Mouse (Mus musculus) MEL (cell line): ENCODE results near the gene Top1. TPM values are rescaled to one million over a fixed set of nuclear protein-coding genes. Genes with fewer than 3 reads are reported as not detected.
A peak's percentile ranks its signal among the peaks of the same experiment; 100 is the strongest.

Source experiments
- DNase-seq: peaks from one replicate; pipeline ENCODE4 v3.0.0; 2011; ENCODE audit warnings: low read depth, low spot score
- H3K27ac ChIP-seq: 2 replicates; pipeline ENCODE4 v1.5.1; 2012; ENCODE audit warnings: low read depth, mild to moderate bottlenecking, control low read depth, low read length, moderate library complexity; ENCODE audit not compliant: control insufficient read depth
- H3K27me3 ChIP-seq, 2 experiments: fragments of 150-350 bp in 1 of 2; sonication (generic) in 1 of 2; 2 replicates each; pipeline ENCODE4 v1.6.1; 2012; ENCODE audit warnings: low read length in 2 of 2, mild to moderate bottlenecking in 2 of 2, improper control_type of control experiment in 1 of 2, moderate library complexity in 1 of 2; ENCODE audit not compliant: insufficient read depth in 2 of 2, control insufficient read depth in 1 of 2
- H3K36me3 ChIP-seq, 2 experiments: 2 replicates each; pipeline ENCODE4 v1.6.1; 2012 to 2014; ENCODE audit warnings: low read length in 2 of 2, improper control_type of control experiment in 1 of 2, inconsistent platforms in 1 of 2, mild to moderate bottlenecking in 1 of 2; ENCODE audit not compliant: insufficient read depth in 2 of 2, control insufficient read depth in 1 of 2
- H3K4me1 ChIP-seq, 2 experiments: fragments of 150-350 bp in 1 of 2; sonication (generic) in 1 of 2; 2 replicates each; pipeline ENCODE4 v1.6.1; 2012; ENCODE audit warnings: low read length in 2 of 2, improper control_type of control experiment in 1 of 2, mild to moderate bottlenecking in 1 of 2; ENCODE audit not compliant: insufficient read depth in 2 of 2, control insufficient read depth in 1 of 2
- H3K4me3 ChIP-seq, 2 experiments: fragments of 150-350 bp in 1 of 2; sonication (generic) in 1 of 2; 2 replicates each; pipeline ENCODE4 v1.5.1; 2012; ENCODE audit warnings: low read depth in 2 of 2, low read length in 2 of 2, mild to moderate bottlenecking in 2 of 2, moderate library complexity in 2 of 2, control low read depth in 1 of 2, improper control_type of control experiment in 1 of 2; ENCODE audit not compliant: control insufficient read depth in 1 of 2, insufficient read depth in 1 of 2
- H3K79me2 ChIP-seq: 2 replicates; pipeline ENCODE4 v1.6.1; 2012; ENCODE audit warnings: mild to moderate bottlenecking, low read length, moderate library complexity; ENCODE audit not compliant: control insufficient read depth, poor library complexity, insufficient read depth
- H3K9ac ChIP-seq: 2 replicates; pipeline ENCODE4 v1.6.1; 2012; ENCODE audit warnings: low read depth, mild to moderate bottlenecking, control low read depth, low read length, moderate library complexity; ENCODE audit not compliant: control insufficient read depth, poor library complexity, severe bottlenecking
- H3K9me3 ChIP-seq: fragments of 150-350 bp; sonication (generic); replicated peaks from 2 replicates; pipeline ENCODE4 v1.6.1; 2012; ENCODE audit warnings: mild to moderate bottlenecking, low read length, improper control_type of control experiment, moderate library complexity; ENCODE audit not compliant: insufficient read depth
- CHD1 ChIP-seq: IDR thresholded peaks from 2 replicates; pipeline ENCODE4 v1.6.1; 2012; ENCODE audit warnings: low read depth, mild to moderate bottlenecking, inconsistent platforms, low read length, improper control_type of control experiment
- ELF1 ChIP-seq: IDR thresholded peaks from 2 replicates; pipeline ENCODE4 v1.6.1; 2014; ENCODE audit warnings: low read depth, mild to moderate bottlenecking, inconsistent platforms, low read length, improper control_type of control experiment, moderate library complexity
- ETS1 ChIP-seq: IDR thresholded peaks from 2 replicates; pipeline ENCODE4 v1.6.1; 2012; ENCODE audit warnings: low read depth, mild to moderate bottlenecking, inconsistent platforms, low read length, improper control_type of control experiment, moderate library complexity
- HCFC1 ChIP-seq: IDR thresholded peaks from 2 replicates; pipeline ENCODE4 v1.6.1; 2012; ENCODE audit warnings: low read depth, mild to moderate bottlenecking, inconsistent platforms, low read length, improper control_type of control experiment, moderate library complexity
- KAT2A ChIP-seq: conservative IDR thresholded peaks from 2 replicates; pipeline ENCODE4 v1.6.1; 2012; ENCODE audit warnings: low read depth, low read length, improper control_type of control experiment, inconsistent platforms
- MAFK ChIP-seq: IDR thresholded peaks from 2 replicates; pipeline ENCODE4 v1.6.1; 2011; ENCODE audit warnings: low read depth, mild to moderate bottlenecking, low read length, improper control_type of control experiment, borderline replicate concordance
- MEF2A ChIP-seq: IDR thresholded peaks from 2 replicates; pipeline ENCODE4 v1.6.1; 2014; ENCODE audit warnings: low read depth, mild to moderate bottlenecking, inconsistent platforms, low read length, improper control_type of control experiment; ENCODE audit not compliant: poor library complexity, insufficient replicate concordance, severe bottlenecking; ENCODE audit errors: extremely low read depth
- MXI1 ChIP-seq: IDR thresholded peaks from 2 replicates; pipeline ENCODE4 v1.6.1; 2011; ENCODE audit warnings: mild to moderate bottlenecking, low read depth, low read length, improper control_type of control experiment
- MYB ChIP-seq: IDR thresholded peaks from 2 replicates; pipeline ENCODE4 v1.6.1; 2011; ENCODE audit warnings: mild to moderate bottlenecking, low read depth, low read length, improper control_type of control experiment
- POLR2A ChIP-seq, 2 experiments: IDR thresholded peaks; 2 replicates each; pipeline ENCODE4 v1.6.1; 2011 to 2012; ENCODE audit warnings: low read length in 2 of 2, mild to moderate bottlenecking in 2 of 2, control low read depth in 1 of 2, improper control_type of control experiment in 1 of 2, low read depth in 1 of 2, moderate library complexity in 1 of 2; ENCODE audit not compliant: control insufficient read depth in 1 of 2, insufficient read depth in 1 of 2, poor library complexity in 1 of 2
- SIN3A ChIP-seq: IDR thresholded peaks from 2 replicates; pipeline ENCODE4 v1.6.1; 2012; ENCODE audit warnings: low read length, improper control_type of control experiment, inconsistent platforms
- TAL1 ChIP-seq: IDR thresholded peaks from 2 replicates; pipeline ENCODE4 v1.6.1; 2012; ENCODE audit warnings: mild to moderate bottlenecking, inconsistent platforms, low read length, moderate library complexity, mixed read lengths
- TBP ChIP-seq: IDR thresholded peaks from 2 replicates; pipeline ENCODE4 v1.8.0; 2011; ENCODE audit warnings: low read depth, low read length, improper control_type of control experiment
- TCF12 ChIP-seq: IDR thresholded peaks from 2 replicates; pipeline ENCODE4 v1.6.1; 2014; ENCODE audit warnings: low read depth, mild to moderate bottlenecking, inconsistent platforms, low read length, improper control_type of control experiment, moderate library complexity
- UBTF ChIP-seq: IDR thresholded peaks from 2 replicates; pipeline ENCODE4 v1.6.1; 2012; ENCODE audit warnings: low read depth, mild to moderate bottlenecking, inconsistent platforms, low read length, improper control_type of control experiment, moderate library complexity, borderline replicate concordance; ENCODE audit not compliant: insufficient read depth
- USF1 ChIP-seq: IDR thresholded peaks from 2 replicates; pipeline ENCODE4 v1.6.1; 2014; ENCODE audit warnings: low read depth, mild to moderate bottlenecking, inconsistent platforms, low read length, improper control_type of control experiment, moderate library complexity
- USF2 ChIP-seq, 2 experiments: IDR thresholded peaks; 2 replicates each; pipeline ENCODE4 v1.6.1; 2011 to 2012; ENCODE audit warnings: improper control_type of control experiment in 2 of 2, low read length in 2 of 2, borderline replicate concordance in 1 of 2, inconsistent platforms in 1 of 2, low read depth in 1 of 2, mild to moderate bottlenecking in 1 of 2; ENCODE audit not compliant: insufficient read depth in 1 of 2
- ZKSCAN1 ChIP-seq: IDR thresholded peaks from 2 replicates; pipeline ENCODE4 v1.6.1; 2012; ENCODE audit warnings: low read depth, mild to moderate bottlenecking, inconsistent platforms, low read length, improper control_type of control experiment, moderate library complexity
- ZMIZ1 ChIP-seq: IDR thresholded peaks from 2 replicates; pipeline ENCODE4 v1.6.1; 2012; ENCODE audit warnings: low read depth, mild to moderate bottlenecking, inconsistent platforms, low read length, improper control_type of control experiment, moderate library complexity
- ZNF384 ChIP-seq: IDR thresholded peaks from 2 replicates; pipeline ENCODE4 v1.6.1; 2012; ENCODE audit warnings: low read depth, mild to moderate bottlenecking, inconsistent platforms, low read length, improper control_type of control experiment
- polyA plus RNA-seq, 2 experiments: library from polyadenylated mRNA; stranded (reverse) in 1 of 2; unstranded in 1 of 2; fragments of >175 nt in 1 of 2; fragments of >200 nt in 1 of 2; gene quantifications; 2 replicates each; pipeline versions ENCODE4 v1.2.1 to v1.2.4; 2012; ENCODE audit warnings: low replicate concordance in 2 of 2, low read depth in 1 of 2; ENCODE audit not compliant: insufficient read length in 2 of 2, insufficient read depth in 1 of 2, missing spikeins in 1 of 2
- total RNA-seq: library from RNA; depleted of rRNA; stranded (reverse); fragments of 300-350 nt; gene quantifications from 2 replicates; pipeline ENCODE4 v1.2.3, GENCODE M21; 2012

The Top1 gene
- total and polyA plus RNA-seq, 3 experiments: 33.5 to 123 (median 73.3) TPM

DNA sequence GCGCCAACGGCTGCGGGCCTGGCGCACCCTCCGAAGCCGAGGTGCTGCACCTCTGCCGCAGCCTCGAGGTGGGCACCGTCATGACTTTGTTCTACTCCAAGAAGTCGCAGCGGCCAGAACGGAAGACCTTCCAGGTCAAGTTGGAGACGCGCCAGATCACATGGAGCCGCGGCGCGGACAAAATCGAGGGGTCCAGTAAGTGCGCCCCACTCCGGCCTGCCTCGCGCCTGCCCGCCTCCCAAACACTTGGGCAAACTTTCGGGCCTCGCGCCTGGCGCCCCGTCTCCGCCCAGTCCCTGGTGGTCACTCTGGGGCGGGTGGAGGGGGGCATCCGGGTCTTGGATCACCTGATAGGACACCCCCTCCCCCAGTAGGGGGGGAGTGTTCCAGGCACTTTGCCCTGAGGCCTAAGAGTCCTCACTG is 86.2 kb downstream of the Top1 start:
- peak overlapping the region; percentile 87 for H3K9ac ChIP-seq
- H3K36me3 ChIP-seq: peaks cover 0 to 7% of the 10 kb centered on the region in 2 experiments; a peak in 1 of 4 replicates
- no peaks in the 10 kb centered on the region for H3K9me3 ChIP-seq
- no peaks in the 10 kb centered on the region for H3K27me3 ChIP-seq
- H3K79me2 ChIP-seq: peaks cover 16% of the 10 kb centered on the region
- peak overlapping the region; percentile 73 to 96 for H3K4me3 ChIP-seq
- peaks cover 0 to 16% of the 10 kb centered on the region in 2 experiments; a peak in 3 of 4 replicates for H3K4me1 ChIP-seq
- H3K27ac ChIP-seq: no peak overlapping the region
- TF ChIP-seq UBTF (no peak), KAT2A (no peak), SIN3A (peak; percentile 59; the same call in 1 of the 2 replicates), USF1 (peak; percentile 25; the same call in 1 of the 2 replicates), MXI1 (peak; percentile 62; the same call in 1 of the 2 replicates), ZKSCAN1 (no peak)
- DNase-seq: peak; percentile 54

GRCm38 (mm10) chr2:160732420-160732995 is 86.8 kb downstream of the Top1 start:
- Histone ChIP-seq H3K9me3 (no peaks in the 10 kb centered on the region), H3K27ac (no peak overlapping the region), H3K4me3 (peak overlapping the region; percentile 73 to 96), H3K9ac (peak overlapping the region; percentile 87), H3K79me2 (peaks cover 16% of the 10 kb centered on the region), H3K27me3 (no peaks in the 10 kb centered on the region), H3K4me1 (peaks cover 0 to 16% of the 10 kb centered on the region in 2 experiments; a peak in 3 of 4 replicates), H3K36me3 (peaks cover 0 to 7% of the 10 kb centered on the region in 2 experiments; a peak in 1 of 4 replicates)
- peak; percentile 28 for DNase-seq
- TF ChIP-seq HCFC1: no peak
- no peak for TF ChIP-seq ZMIZ1
- TF ChIP-seq POLR2A (IDR thresholded peaks at IDR 0.05; ENCODE audit: control insufficient read depth in 1 of 2, insufficient read depth in 1 of 2, low read depth in 1 of 2, low read length in 2 of 2, poor library complexity in 1 of 2): no peak
- TF ChIP-seq KAT2A: no peak
- no peak for TF ChIP-seq TAL1
- no peak for TF ChIP-seq TCF12
- no peak for TF ChIP-seq USF1
- no peak for TF ChIP-seq ELF1
- TF ChIP-seq MYB: no peak
- no peak for TF ChIP-seq MEF2A
- TF ChIP-seq USF2 (IDR thresholded peaks at IDR 0.05; ENCODE audit: borderline replicate concordance in 1 of 2, insufficient read depth in 1 of 2, low read depth in 1 of 2, low read length in 2 of 2): no peak
- no peak; the same call in 1 of the 2 replicates for TF ChIP-seq ZNF384
- no peak for TF ChIP-seq ETS1
- no peak for TF ChIP-seq CHD1
- no peak for TF ChIP-seq TBP
- TF ChIP-seq MAFK: no peak
- TF ChIP-seq, all 39 proteins: peak for 0
